Mouse (Mus musculus) liver, postnatal 0 days (tissue): Measurements from ENCODE around the gene C87436.

Source experiments
- CTCF ChIP-seq: sonication (generic); IDR thresholded peaks from 2 replicates; pipeline ENCODE4 v1.5.1; 2016; ENCODE audit warnings: antibody characterized with exemption, low read depth
- EP300 ChIP-seq: IDR thresholded peaks from 2 replicates; pipeline ENCODE4 v1.6.1; 2016; ENCODE audit warnings: antibody characterized with exemption, low read depth, mild to moderate bottlenecking

DNA sequence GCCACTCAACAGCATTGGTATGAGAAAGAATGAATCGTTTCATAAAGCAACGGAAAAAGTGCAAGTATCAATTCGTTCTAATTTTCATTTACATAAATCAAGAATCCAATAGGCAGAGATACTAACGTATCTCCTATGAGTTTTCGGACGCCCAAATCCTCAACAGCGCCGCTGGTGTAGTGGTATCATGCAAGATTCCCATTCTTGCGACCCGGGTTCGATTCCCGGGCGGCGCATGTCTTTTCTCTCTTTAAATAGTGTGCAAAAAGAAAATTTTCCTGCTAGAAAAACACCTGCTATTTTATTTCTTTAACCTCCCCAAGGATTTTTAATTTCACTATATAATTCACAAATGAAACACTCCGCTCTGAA, 34.5 kb upstream of the C87436 start:
- TF ChIP-seq CTCF (0 out of 2 replicates have a peak, but pooled peaks have one; percentile 4), EP300 (peak; percentile 13; the same call in 1 of the 2 replicates)
